Mouse (Mus musculus): ENCODE results near the gene Zfp618. TPM values are rescaled to one million over a fixed set of nuclear protein-coding genes. Genes with fewer than 3 reads are reported as not detected.

Gene Zfp618
- polyA plus RNA-seq, 1 experiment from 2014 or later: 29.7 TPM

Other genes with a start within 250 kb of the Zfp618 start
- 0.44 and 0.69 TPM in 2 replicates for gene Ambp, start 189.2 kb downstream of the Zfp618 start, polyA plus RNA-seq (2014; fragmentation: Nextera tagmentation; extraction: Ambion mirVana)
- gene Kif12, start 206.6 kb downstream of the Zfp618 start, polyA plus RNA-seq (2014; fragmentation: Nextera tagmentation; extraction: Ambion mirVana): not detected in 2 replicates
- 9.8 and 12.1 TPM in 2 replicates for gene Col27a1, start 248.4 kb downstream of the Zfp618 start, polyA plus RNA-seq (2014; fragmentation: Nextera tagmentation; extraction: Ambion mirVana)

All from limb, embryonic 11.5 days (tissue).